In genomic region chr17:49449230-49449608, GRCm38 (mm10) we compare ENCODE assay signal across 16 mouse cellular contexts. TPM values are rescaled to one million over a fixed set of nuclear protein-coding genes. Genes with fewer than 3 reads are reported as not detected.
DNase-seq lines count a peak whose midpoint lies in the region; ATAC-seq and TF ChIP-seq lines count a peak whose summit lies in the region.
"Had no signal": no experiment of that assay in that cellular context is flagged by ENCODE, and none has a peak within 500 bp of the region (broad histone marks: within the 10 kb centered on the region; RNA-seq: fewer than 3 reads in every experiment).

No protein-coding gene starts in this region.

- no peak overlapping the region for H3K4me2 ChIP-seq in intestine, embryonic 14.5 days (ENCODE audit: low read length)
- no peak overlapping the region for H3K4me2 ChIP-seq in intestine, postnatal 0 days (replicated peaks; ENCODE audit: low read depth)
- no peak overlapping the region for H3K4me2 ChIP-seq in intestine, embryonic 15.5 days (replicated peaks)
- no peak overlapping the region for H3K4me2 ChIP-seq in hindbrain, embryonic 11.5 days (replicated peaks; ENCODE audit: low read depth, low read length)
- H3K4me2 ChIP-seq: hindbrain, embryonic 14.5 days; limb, embryonic 12.5 days; midbrain, embryonic 12.5 days had no signal

- no peak for TF ChIP-seq CTCF in intestine, postnatal 0 days (IDR thresholded peaks at IDR 0.05; ENCODE audit: low read depth)
- no peak for TF ChIP-seq CTCF in embryonic fibroblast, embryonic 13.5 days (IDR thresholded peaks at IDR 0.05; ENCODE audit: borderline replicate concordance, insufficient read depth, low read length)

- TF ChIP-seq POLR2A in embryonic fibroblast, embryonic 13.5 days (IDR thresholded peaks at IDR 0.05; ENCODE audit: low read depth, low read length): no peak

- 75% methylated on average over 8 of the region's 8 CpGs for WGBS in heart, embryonic 10.5 days
- 78% methylated on average over 8 of the region's 8 CpGs for WGBS in intestine, embryonic 14.5 days
- WGBS in intestine, postnatal 0 days: 79% methylated on average over 8 of the region's 8 CpGs
- 77% methylated on average over 8 of the region's 8 CpGs for WGBS in intestine, embryonic 15.5 days
- 76% methylated on average over 8 of the region's 8 CpGs for WGBS in hindbrain, embryonic 11.5 days

- H3K27ac ChIP-seq in heart, embryonic 10.5 days: peak overlapping the region; percentile 80
- H3K27ac ChIP-seq in intestine, embryonic 14.5 days (ENCODE audit: low read depth): no peak overlapping the region
- H3K27ac ChIP-seq in intestine, postnatal 0 days (ENCODE audit: low read depth, low read length): no peak overlapping the region
- H3K27ac ChIP-seq in embryonic fibroblast, embryonic 13.5 days (ENCODE audit: insufficient read depth, low read length): peak overlapping the region; percentile 21; the same call in 1 of the 2 replicates
- H3K27ac ChIP-seq in intestine, embryonic 15.5 days: no peak overlapping the region
- no peak overlapping the region for H3K27ac ChIP-seq in hindbrain, embryonic 11.5 days (ENCODE audit: low read depth, low read length)
- H3K27ac ChIP-seq: hindbrain, embryonic 14.5 days; limb, embryonic 12.5 days; liver, embryonic 14.5 days; midbrain, embryonic 12.5 days had no signal

- H3K9me3 ChIP-seq in heart, embryonic 10.5 days: no peaks in the 10 kb centered on the region
- no peaks in the 10 kb centered on the region for H3K9me3 ChIP-seq in intestine, embryonic 14.5 days (ENCODE audit: control insufficient read depth, low read length)
- no peaks in the 10 kb centered on the region for H3K9me3 ChIP-seq in intestine, postnatal 0 days (ENCODE audit: control insufficient read depth)
- H3K9me3 ChIP-seq in intestine, embryonic 15.5 days: no peaks in the 10 kb centered on the region
- H3K9me3 ChIP-seq in hindbrain, embryonic 11.5 days (ENCODE audit: control insufficient read depth, low read length): no peaks in the 10 kb centered on the region
- H3K9me3 ChIP-seq: limb, embryonic 12.5 days; midbrain, embryonic 12.5 days had no signal

- no peaks in the 10 kb centered on the region for H3K27me3 ChIP-seq in heart, embryonic 10.5 days (ENCODE audit: insufficient read depth, poor library complexity, severe bottlenecking)
- no peaks in the 10 kb centered on the region for H3K27me3 ChIP-seq in intestine, embryonic 14.5 days (replicated peaks; ENCODE audit: control insufficient read depth, insufficient read depth, low read length)
- H3K27me3 ChIP-seq in intestine, postnatal 0 days (replicated peaks; ENCODE audit: control insufficient read depth, insufficient read depth, low read length): no peaks in the 10 kb centered on the region
- no peaks in the 10 kb centered on the region for H3K27me3 ChIP-seq in intestine, embryonic 15.5 days (replicated peaks)
- H3K27me3 ChIP-seq in hindbrain, embryonic 11.5 days (ENCODE audit: control insufficient read depth, insufficient read depth, low read length): no peaks in the 10 kb centered on the region
- H3K27me3 ChIP-seq: limb, embryonic 12.5 days; midbrain, embryonic 12.5 days had no signal

- peaks cover 24% of the 10 kb centered on the region for H3K4me1 ChIP-seq in heart, embryonic 10.5 days
- peaks cover 12% of the 10 kb centered on the region for H3K4me1 ChIP-seq in intestine, embryonic 14.5 days (replicated peaks; ENCODE audit: control insufficient read depth, insufficient read depth, low read length)
- H3K4me1 ChIP-seq in intestine, postnatal 0 days (replicated peaks; ENCODE audit: control insufficient read depth, insufficient read depth, low read length): 0 out of 2 replicates have a peak, but pooled peaks cover 3% of the 10 kb centered on the region
- peaks cover 5% of the 10 kb centered on the region for H3K4me1 ChIP-seq in embryonic fibroblast, embryonic 13.5 days (ENCODE audit: control insufficient read depth, insufficient read depth, low read length)
- H3K4me1 ChIP-seq in intestine, embryonic 15.5 days (replicated peaks): peaks cover 12% of the 10 kb centered on the region; the same call in 1 of the 2 replicates
- H3K4me1 ChIP-seq in hindbrain, embryonic 11.5 days (replicated peaks; ENCODE audit: control insufficient read depth, insufficient read depth, low read length): no peaks in the 10 kb centered on the region
- H3K4me1 ChIP-seq: midbrain, embryonic 12.5 days had no signal

- ATAC-seq in intestine, embryonic 14.5 days (replicated peaks; ENCODE audit: low FRiP score, low TSS enrichment, low read depth): 0 out of 2 replicates have a peak, but pooled peaks have one; percentile 38
- ATAC-seq in intestine, postnatal 0 days: no peak
- ATAC-seq in intestine, embryonic 15.5 days: peak; percentile 58
- ATAC-seq in hindbrain, embryonic 11.5 days (ENCODE audit: low FRiP score): no peak

- H3K4me3 ChIP-seq in heart, embryonic 10.5 days: no peak overlapping the region; the same call in 1 of the 2 replicates
- no peak overlapping the region for H3K4me3 ChIP-seq in intestine, embryonic 14.5 days (ENCODE audit: low read depth, low read length)
- no peak overlapping the region for H3K4me3 ChIP-seq in intestine, postnatal 0 days (ENCODE audit: low read depth, low read length)
- no peak overlapping the region for H3K4me3 ChIP-seq in embryonic fibroblast, embryonic 13.5 days (ENCODE audit: insufficient read depth, low read length)
- no peak overlapping the region for H3K4me3 ChIP-seq in intestine, embryonic 15.5 days (replicated peaks)
- H3K4me3 ChIP-seq in hindbrain, embryonic 11.5 days (ENCODE audit: low read depth, low read length): no peak overlapping the region
- H3K4me3 ChIP-seq: erythroblast, embryonic 14.5 days; limb, embryonic 12.5 days; midbrain, embryonic 12.5 days had no signal

- no peak overlapping the region for H3K9ac ChIP-seq in intestine, embryonic 14.5 days (ENCODE audit: low read length)
- H3K9ac ChIP-seq in intestine, postnatal 0 days (ENCODE audit: low read depth, low read length): no peak overlapping the region
- H3K9ac ChIP-seq in intestine, embryonic 15.5 days: no peak overlapping the region
- H3K9ac ChIP-seq in hindbrain, embryonic 11.5 days (ENCODE audit: low read depth, low read length): no peak overlapping the region
- H3K9ac ChIP-seq: forebrain, postnatal 0 days; hindbrain, embryonic 14.5 days; limb, embryonic 12.5 days; liver, embryonic 14.5 days; midbrain, embryonic 12.5 days had no signal

- no peak for DNase-seq in heart, embryonic 10.5 days (ENCODE audit: low spot score)
- no peak for DNase-seq in heart, adult 9 months (ENCODE audit: low spot score in 2 of 2)
- DNase-seq in intestine, embryonic 14.5 days (ENCODE audit: low spot score): no peak
- DNase-seq in hindbrain, embryonic 11.5 days (ENCODE audit: low spot score): no peak
- DNase-seq: cerebellum, adult 2 months; kidney, adult 18-20 months; right cerebral cortex, postnatal 4 days had no signal

- H3K36me3 ChIP-seq in heart, embryonic 10.5 days: peaks cover 23% of the 10 kb centered on the region
- H3K36me3 ChIP-seq in intestine, embryonic 14.5 days (ENCODE audit: control insufficient read depth, insufficient read depth, low read length): peaks cover 15% of the 10 kb centered on the region
- H3K36me3 ChIP-seq in intestine, postnatal 0 days (ENCODE audit: control insufficient read depth, insufficient read depth): peaks cover 42% of the 10 kb centered on the region
- H3K36me3 ChIP-seq in intestine, embryonic 15.5 days: peaks cover 5% of the 10 kb centered on the region
- H3K36me3 ChIP-seq in hindbrain, embryonic 11.5 days (ENCODE audit: control insufficient read depth, insufficient read depth, low read length): no peaks in the 10 kb centered on the region

RNA-seq across cellular contexts. Expression of gene Mocs1, which starts 21.1 kb away (rescaled TPM):
- polyA plus RNA-seq in heart, embryonic 10.5 days (2016; fragmentation: Nextera tagmentation; extraction: Ambion mirVana): 6.4 and 9.3 TPM in 2 replicates
- polyA plus RNA-seq in intestine, embryonic 14.5 days (2014; fragmentation: Nextera tagmentation; extraction: Ambion mirVana): 7.8 and 8.7 TPM in 2 replicates
- 9.7 and 11.1 TPM in 2 replicates for polyA plus RNA-seq in intestine, postnatal 0 days (2015; fragmentation: Nextera tagmentation; extraction: Ambion mirVana)
- polyA plus RNA-seq in embryonic fibroblast, embryonic 13.5 days (2011; ENCODE audit: insufficient read length, low read depth, missing spikeins): 18.5 and 19.5 TPM in 2 replicates
- polyA plus RNA-seq in intestine, embryonic 15.5 days (2015; fragmentation: Nextera tagmentation; extraction: Ambion mirVana): 8.0 and 9.3 TPM in 2 replicates
- polyA plus RNA-seq in hindbrain, embryonic 11.5 days (2014; fragmentation: Nextera tagmentation; extraction: Ambion mirVana): 5.6 and 6.4 TPM in 2 replicates

Comparison
In these comparisons a context has a peak if more than half of its experiments do, and no peak if none do; other contexts are left out.
1. ATAC-seq: peak in intestine, embryonic 14.5 days (single experiment) and intestine, embryonic 15.5 days (single experiment); none in intestine, postnatal 0 days (single experiment) and hindbrain, embryonic 11.5 days (single experiment).
2. H3K27ac ChIP-seq: peak in heart, embryonic 10.5 days (single experiment) and embryonic fibroblast, embryonic 13.5 days (single experiment); none in intestine, embryonic 14.5 days (single experiment), intestine, postnatal 0 days (single experiment), intestine, embryonic 15.5 days (single experiment) and hindbrain, embryonic 11.5 days (single experiment).